Mouse (Mus musculus): ENCODE results near the gene Klhdc10. TPM values are rescaled to one million over a fixed set of nuclear protein-coding genes. Genes with fewer than 3 reads are reported as not detected.

Klhdc10 gene
- 6.6 and 8.2 TPM in 2 replicates for polyA plus RNA-seq (2012; ENCODE audit: insufficient read depth, low replicate concordance)

- TF ChIP-seq FLI1 (IDR thresholded peaks at IDR 0.05; ENCODE audit: low read length) (no peak), GATA1 (IDR thresholded peaks at IDR 0.05; ENCODE audit: borderline replicate concordance, low read length) (no peak)
- Histone ChIP-seq H3K4me3 (replicated peaks) (peak within 1 kb of the TSS; percentile 96), H3K9me3 (no peaks in the 10 kb centered on the region), H3K27me3 (replicated peaks) (no peaks in the 10 kb centered on the region), H3K4me1 (peaks cover 32% of the 10 kb centered on the region), H3K36me3 (replicated peaks; ENCODE audit: low read length) (peaks cover 2% of the 10 kb centered on the region)
Measured at GRCm38 (mm10) chr6:30401308-30402015, at the start of gene Klhdc10. Gene Klhdc10, plus strand, starts transcription at chr6:30401868.

- no peak for TF ChIP-seq GATA1 (IDR thresholded peaks at IDR 0.05; ENCODE audit: borderline replicate concordance, low read length)
- no peak for TF ChIP-seq FLI1 (IDR thresholded peaks at IDR 0.05; ENCODE audit: low read length)
- Histone ChIP-seq H3K27me3 (replicated peaks) (peaks cover 2% of the 10 kb centered on the region), H3K4me1 (peaks cover 62% of the 10 kb centered on the region)
Measured at GRCm38 (mm10) chr6:30352762-30353161, 48.9 kb upstream of the Klhdc10 start.

GRCm38 (mm10) chr6:30353661-30354060 is 48.0 kb upstream of the Klhdc10 start:
- Histone ChIP-seq H3K4me1 (peaks cover 60% of the 10 kb centered on the region), H3K36me3 (replicated peaks; ENCODE audit: low read length) (no peaks in the 10 kb centered on the region), H3K9me3 (no peaks in the 10 kb centered on the region), H3K27me3 (replicated peaks) (peaks cover 2% of the 10 kb centered on the region), H3K4me3 (replicated peaks) (peak overlapping the region; percentile 13)
- no peak for TF ChIP-seq FLI1 (IDR thresholded peaks at IDR 0.05; ENCODE audit: low read length)
- TF ChIP-seq GATA1 (IDR thresholded peaks at IDR 0.05; ENCODE audit: borderline replicate concordance, low read length): no peak

More at GRCm38 (mm10) chr6:30352762-30353161, 48.9 kb upstream of the Klhdc10 start:
- Histone ChIP-seq H3K4me3 (replicated peaks) (no peak overlapping the region), H3K36me3 (replicated peaks; ENCODE audit: low read length) (no peaks in the 10 kb centered on the region), H3K9me3 (no peaks in the 10 kb centered on the region)

DNA sequence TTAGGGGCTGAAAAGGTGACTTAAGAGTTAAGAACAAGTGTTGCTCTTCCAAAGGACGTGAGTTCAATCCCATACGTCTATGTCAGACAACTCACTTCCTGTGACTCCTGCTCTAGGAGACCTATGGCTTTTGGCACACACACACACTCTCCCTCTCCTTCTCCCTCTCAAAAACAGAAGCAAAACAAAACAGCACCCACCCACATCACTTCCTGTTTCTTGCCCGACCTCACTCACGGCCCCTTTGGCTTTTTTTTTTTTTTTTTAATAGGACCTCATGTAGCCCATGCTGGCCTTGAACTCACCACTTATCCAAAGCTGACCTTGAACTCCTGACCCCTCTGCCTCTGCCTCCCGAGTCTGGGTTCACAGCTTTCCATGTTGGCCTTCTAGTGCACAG is 46.9 kb upstream of the Klhdc10 start:
- TF ChIP-seq GATA1 (IDR thresholded peaks at IDR 0.05; ENCODE audit: borderline replicate concordance, low read length) (no peak), FLI1 (IDR thresholded peaks at IDR 0.05; ENCODE audit: low read length) (no peak)
- Histone ChIP-seq H3K9me3 (no peaks in the 10 kb centered on the region), H3K27me3 (replicated peaks) (peaks cover 2% of the 10 kb centered on the region), H3K4me1 (peaks cover 64% of the 10 kb centered on the region), H3K4me3 (replicated peaks) (no peak overlapping the region), H3K36me3 (replicated peaks; ENCODE audit: low read length) (no peaks in the 10 kb centered on the region)

- no peak for TF ChIP-seq GATA1 (IDR thresholded peaks at IDR 0.05; ENCODE audit: borderline replicate concordance, low read length)
- TF ChIP-seq FLI1 (IDR thresholded peaks at IDR 0.05; ENCODE audit: low read length): no peak
- Histone ChIP-seq H3K4me3 (replicated peaks) (no peak overlapping the region), H3K4me1 (peaks cover 70% of the 10 kb centered on the region), H3K36me3 (replicated peaks; ENCODE audit: low read length) (no peaks in the 10 kb centered on the region), H3K9me3 (no peaks in the 10 kb centered on the region), H3K27me3 (replicated peaks) (peaks cover 2% of the 10 kb centered on the region)
Measured at GRCm38 (mm10) chr6:30355701-30356100, 46.0 kb upstream of the Klhdc10 start.

- H3K4me1 ChIP-seq: peaks cover 70% of the 10 kb centered on the region
- no peak overlapping the region for H3K4me3 ChIP-seq (replicated peaks)
- TF ChIP-seq GATA1 (IDR thresholded peaks at IDR 0.05; ENCODE audit: borderline replicate concordance, low read length) (no peak), FLI1 (IDR thresholded peaks at IDR 0.05; ENCODE audit: low read length) (no peak)
- no peaks in the 10 kb centered on the region for H3K36me3 ChIP-seq (replicated peaks; ENCODE audit: low read length)
- no peaks in the 10 kb centered on the region for H3K9me3 ChIP-seq
- H3K27me3 ChIP-seq (replicated peaks): peaks cover 2% of the 10 kb centered on the region
Measured at GRCm38 (mm10) chr6:30356161-30356560, 45.5 kb upstream of the Klhdc10 start.

GRCm38 (mm10) chr6:30356680-30357079 is 45.0 kb upstream of the Klhdc10 start:
- TF ChIP-seq FLI1 (IDR thresholded peaks at IDR 0.05; ENCODE audit: low read length) (no peak), GATA1 (IDR thresholded peaks at IDR 0.05; ENCODE audit: borderline replicate concordance, low read length) (no peak)
- Histone ChIP-seq H3K4me1 (peaks cover 67% of the 10 kb centered on the region), H3K36me3 (replicated peaks; ENCODE audit: low read length) (no peaks in the 10 kb centered on the region), H3K9me3 (no peaks in the 10 kb centered on the region), H3K4me3 (replicated peaks) (no peak overlapping the region), H3K27me3 (replicated peaks) (peaks cover 2% of the 10 kb centered on the region)

- no peak for TF ChIP-seq GATA1 (IDR thresholded peaks at IDR 0.05; ENCODE audit: borderline replicate concordance, low read length)
- no peak for TF ChIP-seq FLI1 (IDR thresholded peaks at IDR 0.05; ENCODE audit: low read length)
- Histone ChIP-seq H3K4me3 (replicated peaks) (peak overlapping the region; percentile 47), H3K9me3 (no peaks in the 10 kb centered on the region), H3K36me3 (replicated peaks; ENCODE audit: low read length) (peaks cover 5% of the 10 kb centered on the region), H3K27me3 (replicated peaks) (peaks cover 2% of the 10 kb centered on the region), H3K4me1 (peaks cover 58% of the 10 kb centered on the region)
Measured at GRCm38 (mm10) chr6:30357561-30358177, 44.0 kb upstream of the Klhdc10 start.

GRCm38 (mm10) chr6:30359762-30360509 is 41.7 kb upstream of the Klhdc10 start:
- H3K9me3 ChIP-seq: no peaks in the 10 kb centered on the region
- H3K36me3 ChIP-seq (replicated peaks; ENCODE audit: low read length): peaks cover 24% of the 10 kb centered on the region
- peaks cover 2% of the 10 kb centered on the region for H3K27me3 ChIP-seq (replicated peaks)
- peaks cover 48% of the 10 kb centered on the region for H3K4me1 ChIP-seq
- H3K4me3 ChIP-seq (replicated peaks): no peak overlapping the region
- no peak for TF ChIP-seq FLI1 (IDR thresholded peaks at IDR 0.05; ENCODE audit: low read length)
- no peak for TF ChIP-seq GATA1 (IDR thresholded peaks at IDR 0.05; ENCODE audit: borderline replicate concordance, low read length)
